Mouse (Mus musculus): ENCODE results near the gene Vmn1r176. TPM values are rescaled to one million over a fixed set of nuclear protein-coding genes. Genes with fewer than 3 reads are reported as not detected.

Gene Vmn1r176
- total RNA-seq (2023) = not detected in 4 replicates

GRCm38 (mm10) chr7:23837272-23837671, at the start of gene Vmn1r176:
Vmn1r176 (minus strand) TSS chr7:23837372.

GRCm38 (mm10) chr7:23866349-23866748, 29.2 kb upstream of the Vmn1r176 start, which contains the start of gene Vmn1r177:
Vmn1r177 (minus strand) TSS chr7:23866449.

GRCm38 (mm10) chr7:23810543-23810942, 26.6 kb downstream of the Vmn1r176 start, which contains the start of gene Vmn1r175:
Vmn1r175 (minus strand) TSS chr7:23810643.

Other genes with a start within 250 kb of the Vmn1r176 start
- gene Vmn1r170, start 231.2 kb downstream of the Vmn1r176 start, total RNA-seq (2023) = not detected in 4 replicates
- gene Vmn1r171, start 206.7 kb downstream of the Vmn1r176 start, total RNA-seq (2023) = not detected in 4 replicates
- gene Vmn1r172, start 179.1 kb downstream of the Vmn1r176 start, total RNA-seq (2023) = not detected in 4 replicates
- gene Vmn1r173, start 136.7 kb downstream of the Vmn1r176 start, total RNA-seq (2023) = not detected in 4 replicates
- gene Vmn1r174, start 85.1 kb downstream of the Vmn1r176 start, total RNA-seq (2023) = not detected in 4 replicates
- not detected in 4 replicates for gene Vmn1r175, start 26.7 kb downstream of the Vmn1r176 start, total RNA-seq (2023)
- not detected in 4 replicates for gene Vmn1r177, start 29.1 kb upstream of the Vmn1r176 start, total RNA-seq (2023)
- not detected in 4 replicates for gene Vmn1r178, start 54.6 kb upstream of the Vmn1r176 start, total RNA-seq (2023)
- gene Vmn1r179, start 89.6 kb upstream of the Vmn1r176 start, total RNA-seq (2023) = not detected in 4 replicates
- gene Vmn1r180, start 113.3 kb upstream of the Vmn1r176 start, total RNA-seq (2023) = not detected in 4 replicates
- gene Vmn1r181, start 137.2 kb upstream of the Vmn1r176 start, total RNA-seq (2023) = not detected in 4 replicates
- gene V1rd19, start 164.3 kb upstream of the Vmn1r176 start, total RNA-seq (2023) = not detected in 4 replicates
- gene Vmn1r183, start 215.9 kb upstream of the Vmn1r176 start, total RNA-seq (2023) = not detected in 4 replicates
- 21.0 to 29.1 TPM (median 28.1 TPM) in 4 replicates for gene Zfp180, start 244.6 kb upstream of the Vmn1r176 start, total RNA-seq (2023)

Data from B cell, adult 62 days (primary cell).